Mouse (Mus musculus): Measurements from ENCODE around the gene Trmt10b.

Trmt10b gene

DNA sequence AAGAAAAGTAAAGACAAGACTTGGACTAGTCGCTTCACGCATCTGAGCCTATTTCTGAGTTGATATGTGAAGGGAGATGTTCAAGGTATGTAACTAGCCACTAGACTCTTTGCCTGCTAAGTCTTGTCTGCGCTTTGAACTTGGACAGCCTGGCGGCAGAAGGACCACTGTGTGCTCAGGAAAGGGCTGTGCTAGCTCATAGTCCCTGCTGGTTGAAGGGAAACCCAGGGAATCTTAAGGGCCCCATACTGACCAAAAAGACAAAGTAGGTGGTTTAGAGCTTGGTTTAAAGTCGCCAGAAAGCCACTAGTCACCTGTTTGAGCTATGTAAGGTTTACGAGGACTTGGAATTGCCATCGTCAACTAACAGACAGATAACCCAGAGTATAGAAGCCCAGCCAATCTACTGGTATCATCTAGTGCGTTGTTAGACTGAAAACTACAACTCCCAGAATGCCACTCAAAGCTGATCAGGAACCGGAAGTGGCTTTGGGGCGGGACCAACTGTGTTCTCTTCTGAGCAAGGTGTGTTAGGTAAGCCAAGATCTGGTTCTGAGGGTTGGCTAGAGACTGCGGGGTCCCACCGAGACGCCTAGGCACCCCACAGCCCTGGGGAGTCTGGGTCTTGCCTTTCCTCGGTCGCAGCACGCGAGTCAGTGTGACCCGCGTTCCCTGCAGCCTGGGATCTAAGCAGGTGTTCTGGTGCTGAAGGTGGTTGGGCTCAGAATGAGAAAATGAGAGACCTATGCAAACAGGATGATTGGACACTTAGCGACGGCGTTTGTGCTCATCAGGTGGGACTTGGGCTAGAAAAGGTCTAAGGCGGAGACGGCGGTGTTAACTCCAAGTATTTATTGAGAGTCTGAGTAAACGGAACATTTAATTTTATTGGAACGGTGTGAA is at the start of gene Trmt10b:
Gene Trmt10b (plus strand): TSS at position 466 of the 903 bp plus-strand sequence.
- peak; percentile 62 to 82 for DNase-seq (ENCODE audit: low spot score in 2 of 2)

DNA sequence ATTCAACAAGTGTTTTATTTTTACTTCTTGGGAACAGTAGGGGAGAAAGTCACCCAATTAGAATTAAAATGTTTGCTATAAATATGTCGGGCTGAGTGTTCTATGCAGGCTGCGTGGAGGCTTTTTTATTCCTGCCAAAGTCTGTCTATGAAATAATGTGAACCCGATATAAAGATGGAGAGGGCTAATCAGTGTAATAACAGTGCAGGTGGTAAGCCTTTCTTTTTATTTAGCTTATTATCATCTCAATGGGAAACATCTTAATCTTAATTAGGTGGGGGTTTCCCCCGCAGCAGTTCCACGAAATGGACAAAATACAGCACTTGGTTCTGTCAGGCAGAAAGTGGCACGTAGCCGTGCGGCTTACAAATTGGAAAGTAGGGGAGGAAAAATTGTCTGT is 45.7 kb upstream of the Trmt10b start:
- DNase-seq (ENCODE audit: low spot score in 2 of 2), result no peak

DNA sequence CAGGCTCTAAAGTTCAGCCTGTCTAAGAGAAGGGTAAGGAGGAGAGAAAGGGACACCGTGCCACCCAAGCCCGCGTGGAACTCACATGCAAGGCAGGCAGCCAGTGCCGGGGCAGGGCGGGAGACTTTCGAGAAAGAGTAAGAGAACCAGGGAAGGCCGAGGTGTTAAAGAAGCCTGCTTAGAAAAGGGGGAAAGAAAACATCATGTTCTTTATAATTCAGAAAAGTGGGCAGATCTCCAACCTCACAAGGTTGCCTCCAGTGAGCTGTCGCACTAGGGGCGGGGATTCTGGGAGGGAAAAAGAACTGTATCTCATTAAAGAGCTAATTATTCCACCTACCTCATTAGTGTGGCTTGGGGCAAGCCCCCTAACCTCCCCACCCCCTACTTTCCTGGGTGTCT is 44.1 kb upstream of the Trmt10b start:
- DNase-seq (ENCODE audit: low spot score in 2 of 2), result no peak

DNA sequence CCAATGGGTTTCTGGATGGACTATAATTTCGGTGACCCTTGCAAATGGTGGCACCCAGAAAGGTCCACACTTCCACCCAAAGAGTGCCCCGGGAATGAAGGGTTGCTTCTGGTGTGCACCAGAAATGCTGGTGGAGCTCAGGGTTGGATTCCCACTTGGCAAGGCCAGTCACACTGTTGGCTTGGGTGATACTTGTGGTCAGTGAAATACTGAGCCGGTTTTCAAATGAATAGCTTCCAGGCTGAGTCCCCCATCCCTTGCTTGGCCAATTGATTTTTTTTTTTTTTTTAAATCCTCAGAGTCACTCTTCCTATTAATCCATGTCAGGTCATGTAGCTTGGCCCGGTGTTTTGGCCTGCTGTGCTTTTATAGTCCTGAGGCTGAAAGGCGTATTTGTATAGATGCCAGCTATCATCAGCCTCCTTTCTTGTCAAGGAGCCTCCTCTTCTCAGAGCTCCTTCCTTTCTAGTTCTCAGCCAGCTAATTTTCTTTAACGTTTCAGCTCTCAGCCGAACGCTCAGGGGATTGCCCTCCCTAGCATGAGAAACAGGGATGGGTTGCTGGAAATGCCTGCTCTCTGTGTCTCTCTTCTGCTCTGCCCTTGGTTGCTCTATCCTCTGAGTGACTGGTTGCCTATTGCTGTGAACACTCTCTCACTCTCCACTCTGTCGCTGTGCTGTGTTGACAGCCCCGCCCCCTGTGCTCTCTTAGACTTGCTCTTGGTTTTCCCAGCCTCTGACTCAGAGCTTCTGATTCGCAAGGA is 42.9 kb upstream of the Trmt10b start:
- no peak for DNase-seq (ENCODE audit: low spot score in 2 of 2)

DNA sequence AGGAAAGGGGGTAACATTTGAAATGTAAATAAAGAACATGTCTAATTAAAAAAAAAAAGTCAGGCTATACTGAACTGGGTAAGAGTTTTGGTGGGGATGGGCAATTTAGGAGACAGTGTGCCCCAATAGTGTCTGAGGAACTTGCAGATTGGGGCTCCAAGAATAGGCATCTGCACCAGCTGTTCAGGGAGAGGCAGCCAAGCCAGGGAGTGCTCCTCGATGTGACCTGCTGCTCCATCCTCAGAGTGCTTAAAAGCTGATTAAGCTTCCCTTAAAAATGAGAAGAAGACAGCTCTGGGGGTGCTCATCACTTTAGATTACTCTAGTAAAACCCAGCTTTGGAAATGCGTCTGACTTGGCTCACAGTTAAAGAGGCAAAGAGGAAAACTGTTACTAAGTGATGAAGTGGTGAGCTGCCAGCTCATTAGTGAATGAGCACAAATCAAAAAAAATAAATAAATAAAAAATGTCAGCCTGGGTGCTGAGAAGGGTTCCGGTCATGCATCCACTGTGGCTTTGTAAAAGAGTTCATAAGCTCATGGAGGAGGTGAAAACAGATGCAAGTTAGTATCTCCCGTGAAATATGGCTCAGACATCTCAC is 37.6 kb upstream of the Trmt10b start:
- no peak for DNase-seq (ENCODE audit: low spot score in 2 of 2)

DNA sequence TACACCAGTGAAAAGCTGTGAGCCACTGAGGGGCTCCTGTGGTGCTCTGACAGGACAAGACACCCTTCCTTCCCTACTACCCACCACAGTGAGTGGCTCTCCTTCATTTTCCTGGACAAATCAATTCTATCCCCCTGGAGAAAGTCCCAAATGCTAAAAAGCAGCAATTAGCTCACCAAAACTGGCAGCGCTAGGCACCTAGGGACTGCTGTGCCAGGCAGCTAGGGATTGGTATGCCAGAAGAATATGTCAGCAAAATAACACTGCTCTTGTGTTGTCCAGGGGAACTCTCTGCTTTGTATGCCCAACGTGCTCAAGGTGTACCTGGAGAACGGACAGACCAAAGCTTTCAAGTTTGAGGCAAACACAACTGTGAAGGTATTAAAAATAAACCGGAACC is 35.4 kb upstream of the Trmt10b start:
- no peak for DNase-seq (ENCODE audit: low spot score in 2 of 2)

DNA sequence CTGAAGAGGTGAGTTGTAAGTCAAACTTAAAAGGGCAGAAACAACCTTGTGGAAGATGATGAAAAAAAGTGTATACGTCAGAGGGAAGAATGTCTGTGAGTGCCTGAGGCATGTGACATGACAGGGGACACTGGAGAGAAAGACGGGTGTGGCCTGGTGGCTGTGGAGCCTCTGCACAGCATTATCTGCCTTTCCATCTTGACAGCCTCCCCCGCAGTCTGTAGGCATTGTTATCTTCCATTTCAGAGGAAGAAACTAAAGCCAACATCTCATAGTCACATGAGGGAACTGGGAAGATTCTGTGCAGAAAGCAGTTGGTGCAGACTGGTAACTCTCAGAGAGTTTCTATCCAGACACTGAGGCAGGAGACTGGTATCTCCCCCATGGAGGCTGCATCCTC is 29.0 kb upstream of the Trmt10b start:
- no peak for DNase-seq (ENCODE audit: low spot score in 2 of 2)

DNA sequence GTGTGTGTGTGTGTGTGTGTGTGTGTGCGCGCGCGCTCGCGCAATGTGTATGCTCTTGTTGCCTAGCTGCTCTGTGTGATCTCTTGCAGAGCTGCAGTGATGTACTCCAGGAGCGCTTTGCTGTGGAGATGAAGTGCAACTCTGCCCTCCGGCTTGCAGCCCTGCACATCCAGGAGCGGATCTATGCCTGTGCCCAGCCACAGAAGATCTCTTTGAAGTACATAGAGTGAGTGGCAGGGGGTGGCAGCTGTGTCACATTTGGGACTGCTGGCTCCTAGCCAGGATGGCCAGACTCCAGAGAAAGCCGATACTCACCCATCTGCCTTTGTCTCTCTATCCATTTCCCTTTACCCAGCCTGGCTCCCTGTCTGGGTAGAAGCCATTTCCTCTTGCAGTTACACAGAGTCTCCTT is 25.9 kb upstream of the Trmt10b start:
- DNase-seq (ENCODE audit: low spot score in 2 of 2), result no peak

DNA sequence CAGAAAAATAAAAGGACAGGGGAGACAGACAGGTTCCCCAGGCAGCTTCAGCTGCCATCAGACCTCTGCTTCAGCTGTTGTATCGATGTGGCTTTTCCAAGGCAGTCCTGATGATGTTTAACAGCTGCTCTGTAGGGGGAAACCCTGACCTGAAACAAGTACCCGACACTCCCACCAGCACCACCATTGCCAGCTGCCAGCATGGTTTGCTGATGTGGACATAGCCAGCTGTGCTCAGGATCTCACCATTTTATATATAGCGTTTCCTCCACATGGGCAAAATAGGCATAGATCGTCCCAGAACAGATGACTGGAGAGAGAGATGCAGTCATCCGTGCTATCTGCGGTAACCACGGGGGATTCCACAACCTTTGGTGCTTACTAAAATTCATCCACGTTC is 21.2 kb upstream of the Trmt10b start:
- DNase-seq (ENCODE audit: low spot score in 2 of 2), result no peak

DNA sequence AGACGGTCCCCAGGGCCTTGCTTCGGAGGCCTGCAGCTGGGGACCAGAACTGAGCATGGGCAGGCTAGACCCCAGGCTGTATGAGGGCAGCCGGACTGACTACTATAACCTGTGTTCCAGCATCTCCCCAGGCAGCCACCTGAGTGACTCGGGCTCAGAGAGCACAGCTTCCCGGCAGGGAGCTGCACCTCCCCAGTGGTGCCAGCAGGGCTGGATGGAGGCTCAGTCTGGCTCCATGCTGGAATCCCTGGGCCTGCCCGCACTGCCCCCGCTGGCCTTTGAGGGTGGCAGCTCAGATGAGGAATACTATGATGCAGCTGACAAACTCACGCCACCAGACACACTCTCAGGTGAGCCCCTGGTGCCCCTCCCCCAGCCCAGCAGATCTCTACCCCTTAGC is 17.6 kb upstream of the Trmt10b start:
- no peak for DNase-seq (ENCODE audit: low spot score in 2 of 2)

DNA sequence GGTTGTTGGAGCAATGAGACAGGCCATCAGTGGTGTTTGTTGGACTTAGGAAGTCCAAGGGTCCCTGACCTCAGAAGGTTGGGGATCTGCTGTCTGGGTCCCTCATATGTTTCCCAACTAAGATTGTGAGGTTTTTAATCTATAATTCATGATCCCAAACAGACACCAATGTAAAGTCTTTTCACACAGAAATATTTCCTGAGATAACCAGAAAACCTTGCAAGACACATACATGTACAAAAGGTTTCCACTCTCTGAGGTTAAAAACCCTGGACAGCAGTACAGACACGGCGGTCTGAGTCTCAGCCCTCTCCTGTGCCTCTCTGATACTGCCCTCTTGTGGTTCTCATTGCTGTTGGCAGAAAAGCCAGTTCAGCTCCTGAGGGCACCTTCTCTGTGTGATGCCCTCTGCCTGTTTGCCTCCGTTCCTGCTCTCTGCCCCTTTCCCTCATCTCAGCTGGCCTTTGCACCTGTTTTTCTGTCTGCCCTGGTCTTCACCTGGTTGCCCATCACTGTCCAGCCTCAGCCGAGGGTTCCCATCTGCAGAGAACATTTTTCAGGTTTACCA is 16.9 kb upstream of the Trmt10b start:
- DNase-seq (ENCODE audit: low spot score in 2 of 2), result peak; percentile 57 to 72

DNA sequence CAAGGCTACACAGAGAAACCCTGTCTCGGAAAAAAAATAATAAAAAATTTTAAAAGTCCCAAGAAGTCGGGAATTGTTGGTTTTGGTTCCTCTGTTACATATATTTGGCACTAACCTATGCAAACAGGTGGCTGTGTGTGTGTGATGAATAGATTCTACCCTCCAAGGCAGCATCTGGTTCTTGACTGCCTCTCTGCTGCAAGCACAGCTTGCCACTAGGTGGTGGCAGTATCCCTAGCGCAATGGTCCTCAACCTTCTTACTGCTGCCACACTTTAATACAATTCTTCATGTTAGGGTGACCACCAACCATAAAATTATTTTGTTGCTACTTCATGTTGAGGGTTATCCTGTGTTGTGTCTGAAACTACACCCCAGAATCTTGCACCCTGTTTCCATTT is 10.6 kb upstream of the Trmt10b start:
- DNase-seq (ENCODE audit: low spot score in 2 of 2), result no peak

DNA sequence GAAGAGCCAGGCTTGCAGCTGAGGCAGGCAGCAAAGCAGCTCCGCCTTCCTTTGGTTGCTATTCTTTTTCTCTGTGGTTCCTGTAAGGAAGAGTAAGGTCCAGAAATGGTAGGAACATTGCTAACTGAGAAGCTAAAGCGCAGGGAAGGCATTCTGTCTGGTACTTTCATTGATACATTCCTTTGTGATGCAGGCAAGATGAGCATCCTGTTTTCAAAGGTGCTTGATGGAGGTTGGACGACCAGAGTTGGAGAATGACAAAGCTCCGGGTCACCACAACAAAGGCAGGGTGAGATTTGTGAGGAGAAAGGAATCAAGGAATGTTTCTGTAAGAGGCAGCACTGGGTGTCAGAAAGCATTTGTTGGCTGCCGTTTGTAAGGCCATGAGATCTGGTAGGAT is 9.0 kb upstream of the Trmt10b start:
- DNase-seq (ENCODE audit: low spot score in 2 of 2), result no peak

DNA sequence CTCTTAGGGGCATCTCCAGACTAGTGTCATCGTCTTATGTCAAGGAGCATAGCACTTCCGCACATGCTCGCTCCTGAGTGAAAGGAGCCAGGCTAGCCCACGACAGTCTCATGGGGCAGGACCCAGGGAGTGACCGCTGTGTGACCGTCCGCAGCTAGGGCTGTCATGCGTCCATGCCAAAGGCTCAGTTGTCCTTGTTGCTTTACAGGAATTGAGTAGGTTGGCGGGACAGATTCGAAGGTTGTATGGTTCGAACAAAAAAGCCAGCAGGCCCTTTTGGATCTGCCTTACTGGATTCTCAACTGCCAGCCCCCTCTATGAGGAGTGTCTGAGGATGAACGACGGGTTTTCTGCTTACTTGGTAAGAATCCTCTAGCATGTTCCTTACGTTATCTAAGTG is 8.6 kb downstream of the Trmt10b start:
- peak in 1 of 2 experiments; percentile 49 for DNase-seq (ENCODE audit: low spot score in 2 of 2)

DNA sequence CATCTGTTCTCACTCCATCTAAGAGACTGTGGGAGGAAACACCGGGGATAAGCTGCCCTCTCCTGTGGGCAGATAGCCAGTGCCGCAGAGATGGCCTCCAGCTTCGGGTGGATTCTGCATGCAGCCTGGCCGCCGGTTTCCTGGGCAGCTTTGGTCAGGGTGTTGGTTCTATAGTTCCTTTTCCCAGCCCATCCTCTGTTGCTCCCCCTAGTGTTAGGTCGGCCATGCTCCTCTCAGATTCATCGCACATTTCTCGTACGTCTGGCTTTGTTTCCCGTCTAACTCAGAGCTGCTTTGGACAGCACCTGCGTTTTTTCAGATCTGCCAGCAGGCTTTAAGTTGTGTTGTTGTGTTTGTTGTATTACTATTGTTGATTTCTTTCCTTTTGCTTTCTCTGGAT is 11.1 kb downstream of the Trmt10b start:
- DNase-seq (ENCODE audit: low spot score in 2 of 2), result peak in 1 of 2 experiments; percentile 60

DNA sequence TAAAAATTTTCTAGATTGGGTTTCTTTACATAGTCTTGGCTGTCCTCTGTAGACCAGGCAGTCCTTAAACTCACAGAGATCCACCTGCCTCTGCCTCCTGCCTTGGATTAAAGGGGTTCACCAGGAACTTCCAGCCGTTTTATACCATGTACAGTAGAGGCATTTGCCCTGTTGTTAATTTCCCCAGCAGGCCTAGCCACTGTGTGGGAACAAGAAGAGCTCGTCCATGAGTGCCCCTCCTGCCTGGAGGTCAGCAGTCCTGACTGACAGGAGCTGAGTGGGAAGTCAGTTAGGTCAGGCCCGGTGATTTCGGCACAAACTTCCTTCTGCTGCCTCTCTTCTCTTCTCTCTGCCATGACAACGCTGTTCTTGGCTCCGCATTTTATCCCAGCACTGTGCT is 11.7 kb downstream of the Trmt10b start:
- peak in 1 of 2 experiments; percentile 52 for DNase-seq (ENCODE audit: low spot score in 2 of 2)

DNA sequence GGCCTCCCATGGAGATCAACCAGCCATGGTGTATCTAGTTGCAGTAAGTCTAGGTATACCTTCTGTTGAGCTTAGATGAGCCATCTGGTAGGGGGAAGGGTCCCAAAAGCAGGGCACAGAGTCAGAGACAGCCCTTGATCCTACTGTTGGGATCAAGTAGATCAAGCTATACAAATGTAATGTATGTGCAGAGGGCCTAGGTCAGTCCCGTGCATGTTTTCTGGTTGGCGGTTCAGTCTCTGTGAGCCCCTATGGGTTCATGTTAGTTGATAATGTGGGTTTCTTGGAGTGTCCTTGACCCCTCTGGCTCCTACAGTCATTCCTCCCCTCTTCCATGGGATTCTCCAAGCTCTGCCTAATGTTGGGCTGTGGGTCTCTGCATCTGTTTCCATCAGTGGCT is 14.1 kb downstream of the Trmt10b start:
- peak in 1 of 2 experiments; percentile 19 for DNase-seq (ENCODE audit: low spot score in 2 of 2)

DNA sequence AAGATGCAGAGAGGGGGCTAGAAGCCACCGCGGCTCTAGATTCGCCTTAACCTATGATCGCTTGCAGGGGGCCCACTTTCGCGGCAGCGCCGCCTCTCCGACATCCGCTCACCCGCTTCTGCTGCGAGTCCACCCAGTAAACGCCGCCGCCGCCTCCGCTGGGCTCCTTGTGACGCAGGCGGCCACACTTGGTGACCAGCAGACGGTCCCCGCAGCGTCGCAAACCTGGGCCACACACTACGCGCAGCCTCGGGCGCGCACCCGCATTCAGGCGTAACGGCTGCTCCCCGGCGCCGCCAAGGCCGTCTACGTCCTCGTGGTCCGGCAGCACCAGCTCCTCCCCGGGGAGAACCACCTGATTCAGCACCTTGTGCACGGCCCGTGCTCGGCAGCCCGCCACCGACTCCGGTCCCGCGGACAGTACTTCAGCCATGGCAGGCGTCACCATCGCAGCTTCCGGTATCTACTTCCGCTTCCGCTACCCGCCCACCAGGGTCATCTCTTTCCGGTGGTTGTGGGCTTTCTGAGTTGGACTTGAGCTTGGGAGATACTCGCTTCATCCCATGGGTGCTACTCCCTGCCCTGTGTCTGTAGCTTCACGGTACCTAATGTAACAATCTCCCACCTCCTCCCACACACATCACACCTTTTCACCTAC is 23.4 kb downstream of the Trmt10b start:
- DNase-seq (ENCODE audit: low spot score in 2 of 2), result peak; percentile 74 to 89

DNA sequence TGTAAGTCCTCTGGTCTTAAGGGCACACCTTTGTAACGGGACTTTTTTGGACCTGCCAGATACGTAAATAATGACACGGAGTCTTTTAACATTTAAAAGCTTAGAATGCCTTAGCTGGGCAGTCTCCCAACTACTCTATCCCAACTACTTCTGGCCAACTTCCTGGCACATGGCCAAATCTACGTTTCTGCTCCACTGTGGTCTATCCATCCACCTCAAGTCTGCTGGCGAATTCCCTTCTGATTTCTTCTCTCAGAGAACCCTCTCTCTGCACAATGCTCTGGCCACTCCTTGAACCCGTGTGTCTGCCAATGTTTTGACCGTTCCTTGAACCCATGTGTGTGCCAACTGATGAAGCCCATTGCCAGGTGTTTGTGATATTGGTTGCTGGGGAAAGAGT is 34.2 kb downstream of the Trmt10b start:
- DNase-seq (ENCODE audit: low spot score in 2 of 2), result no peak

DNA sequence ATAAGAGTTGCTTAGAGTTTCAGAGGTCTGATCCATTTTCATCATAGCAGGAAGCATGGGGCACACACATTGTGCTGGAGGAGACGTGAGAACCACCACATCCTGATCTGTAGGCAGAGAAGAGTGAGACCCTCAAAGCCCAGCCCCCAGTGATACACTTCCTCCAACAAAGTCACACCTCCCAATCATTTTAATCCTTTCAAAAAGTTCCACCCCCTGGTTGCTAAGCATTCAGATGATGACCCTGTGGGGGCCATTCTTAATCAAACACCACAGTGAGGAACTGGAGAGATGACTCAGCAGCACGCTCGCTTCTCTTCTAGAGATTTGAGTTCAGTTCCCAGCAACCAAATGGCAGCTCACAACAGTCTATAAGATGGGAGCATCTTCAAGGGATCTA is 35.5 kb downstream of the Trmt10b start:
- DNase-seq (ENCODE audit: low spot score in 2 of 2), result no peak

DNA sequence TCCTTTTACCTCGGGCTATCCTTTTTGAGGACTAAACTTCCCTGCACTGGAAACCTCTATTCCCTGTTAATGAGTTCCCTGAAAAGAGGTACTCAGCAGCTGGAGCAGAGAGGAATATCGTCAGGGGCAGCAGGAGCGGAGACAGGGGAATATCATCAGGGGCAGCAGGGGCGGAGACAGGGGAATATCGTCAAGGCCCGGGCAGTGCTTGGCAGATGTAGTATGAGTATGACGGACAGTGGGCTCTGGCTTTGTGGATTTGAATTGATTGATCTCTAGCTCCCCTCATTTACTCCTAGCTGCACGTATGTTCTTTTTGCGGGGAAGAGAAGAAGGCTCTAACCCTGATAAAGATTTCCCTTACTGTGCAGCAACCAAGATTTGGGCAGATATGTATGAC is 44.3 kb downstream of the Trmt10b start:
- no peak for DNase-seq (ENCODE audit: low spot score in 2 of 2)

All from spleen, postnatal 4 days (tissue).